Mouse (Mus musculus): ENCODE measurements around the gene Kcnk18. TPM values are rescaled to one million over a fixed set of nuclear protein-coding genes. Genes with fewer than 3 reads are reported as not detected.

Gene Kcnk18
- total RNA-seq, 2 experiments from 2014 or later, result not detected

GRCm38 (mm10) chr19:59228376-59228775 is 9.4 kb downstream of the Kcnk18 start:
- DNase-seq, result no peak

DNA sequence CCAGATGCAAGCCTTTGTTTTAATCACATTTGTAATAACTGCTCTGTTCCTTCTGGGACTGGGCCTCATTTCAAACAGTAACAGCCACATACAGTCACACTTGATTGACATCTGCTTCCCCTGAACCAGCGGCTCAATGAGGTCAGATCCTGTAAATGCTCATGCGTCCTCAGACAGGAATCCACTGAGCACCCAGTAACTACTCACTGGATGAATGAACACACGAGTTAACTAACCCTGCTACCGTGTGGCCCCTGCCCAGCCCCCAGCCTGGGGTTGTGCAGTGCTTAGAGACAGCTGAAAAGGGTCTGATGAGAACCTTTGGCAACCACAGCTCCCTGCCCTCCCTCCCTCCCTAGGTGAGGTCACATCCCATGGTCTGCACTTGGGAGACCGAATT is 13.8 kb downstream of the Kcnk18 start:
- no peak for DNase-seq

GRCm38 (mm10) chr19:59235001-59235400 is 16.0 kb downstream of the Kcnk18 start:
- no peak for DNase-seq

DNA sequence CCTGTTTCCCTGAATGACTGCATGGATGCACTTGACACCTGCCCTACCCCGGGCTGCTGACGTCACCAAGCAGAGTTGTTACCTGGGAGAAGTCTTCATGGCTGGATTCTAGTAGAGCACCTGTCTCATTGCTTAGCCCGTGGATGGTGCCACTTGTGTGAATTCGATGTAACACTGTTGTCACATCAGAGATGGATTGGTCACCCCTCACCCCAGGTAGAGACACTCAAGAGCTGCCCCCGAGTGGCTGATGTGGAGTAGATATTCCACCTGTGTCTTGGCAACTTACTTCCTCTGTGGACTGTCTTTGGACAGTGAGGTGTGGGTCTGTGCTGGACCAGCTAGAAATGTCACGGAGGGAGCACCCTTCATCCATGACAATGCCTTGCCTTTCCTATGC is 17.0 kb downstream of the Kcnk18 start:
- no peak for DNase-seq

DNA sequence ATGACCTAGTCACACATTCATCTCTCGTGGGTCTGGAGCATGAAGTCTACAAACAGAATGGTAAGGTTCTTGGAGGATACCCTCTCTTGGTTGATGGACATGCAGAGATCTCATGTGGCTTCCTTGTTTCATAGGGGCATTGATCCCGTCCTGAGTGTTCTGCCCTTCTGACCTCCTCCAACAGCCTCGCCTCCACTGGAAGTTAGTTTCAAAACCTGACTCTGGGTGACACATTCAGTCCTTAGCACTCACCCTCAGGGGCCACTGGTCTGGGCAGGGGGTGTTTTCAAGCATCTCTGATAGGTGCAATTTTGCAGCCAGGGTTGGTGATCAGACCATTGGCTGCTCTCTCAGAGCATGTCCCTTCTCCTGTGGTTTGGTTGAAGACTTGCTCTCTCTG is 19.6 kb downstream of the Kcnk18 start:
- no peak for DNase-seq

DNA sequence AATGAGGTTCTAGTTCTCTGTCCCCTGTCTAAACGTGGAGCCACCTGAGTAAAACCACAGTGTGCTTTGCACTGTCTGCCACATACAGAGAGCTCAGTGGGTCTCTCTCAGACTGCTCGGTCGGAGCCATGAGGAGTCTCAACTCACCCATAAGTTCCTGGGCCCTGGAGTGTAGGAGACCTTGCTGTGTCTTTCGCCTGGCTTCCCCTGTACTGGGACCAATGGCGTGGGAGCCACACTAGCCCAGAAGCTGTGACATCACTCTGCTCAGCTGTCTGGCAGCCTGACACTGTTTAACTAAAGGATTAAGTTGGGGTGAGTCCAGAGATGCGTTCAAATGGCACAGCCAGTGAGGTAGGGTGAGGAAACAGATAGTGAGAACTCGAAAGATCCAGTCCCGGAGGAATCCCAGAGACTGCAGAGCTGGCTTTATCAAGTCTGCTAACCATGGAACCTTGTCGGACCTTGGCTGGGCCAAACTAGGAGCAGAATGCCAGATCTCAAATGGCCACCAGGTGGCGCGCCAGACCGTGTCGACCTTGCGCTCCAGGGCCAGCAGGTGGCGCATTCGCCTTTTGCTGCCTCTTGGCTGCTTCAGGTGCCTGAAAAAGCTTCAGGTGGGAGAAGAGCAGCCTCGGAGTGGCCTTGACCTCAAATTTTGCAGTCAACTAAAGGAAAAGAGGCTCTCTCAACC is 20.3 kb downstream of the Kcnk18 start:
- DNase-seq, result peak; percentile 91

DNA sequence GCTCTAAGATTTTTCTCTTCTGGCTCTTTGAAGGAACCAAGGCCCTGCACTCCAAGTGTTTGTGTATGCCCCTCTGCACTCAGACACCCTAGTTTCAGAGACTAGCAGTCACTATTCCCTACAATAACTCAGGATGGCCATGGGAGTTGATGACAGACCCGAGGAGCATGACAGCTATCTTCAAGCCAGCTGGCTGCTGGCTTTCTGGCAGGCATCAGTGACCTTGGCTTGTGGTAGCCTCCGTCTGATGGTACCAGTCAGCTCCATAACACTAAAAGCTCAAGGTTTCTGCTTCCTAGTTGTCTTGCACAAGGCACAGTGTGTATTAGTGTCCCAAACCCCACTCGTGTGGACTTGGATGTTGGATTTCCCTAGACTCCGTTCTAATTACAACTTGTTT is 23.0 kb downstream of the Kcnk18 start:
- DNase-seq, result no peak

DNA sequence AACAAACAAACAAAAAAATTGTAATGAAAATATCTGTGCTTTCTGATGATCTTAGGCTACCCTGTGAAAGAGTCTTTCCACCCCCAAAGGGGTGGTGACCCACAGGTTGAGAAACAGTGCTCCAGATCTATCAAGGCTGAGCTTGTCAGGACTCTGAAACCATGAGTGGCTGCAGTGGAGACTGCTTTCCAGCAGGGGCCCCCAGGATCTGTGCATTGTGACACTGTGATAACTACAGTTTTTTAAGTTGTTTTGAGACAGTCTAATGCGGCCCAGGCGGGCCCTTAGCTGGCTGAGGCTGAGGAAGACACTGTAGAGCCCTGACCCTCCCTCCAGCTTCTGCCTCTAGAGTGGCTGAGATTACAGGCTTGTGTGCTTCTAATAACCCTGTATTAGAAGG is 24.0 kb downstream of the Kcnk18 start:
- DNase-seq, result no peak

DNA sequence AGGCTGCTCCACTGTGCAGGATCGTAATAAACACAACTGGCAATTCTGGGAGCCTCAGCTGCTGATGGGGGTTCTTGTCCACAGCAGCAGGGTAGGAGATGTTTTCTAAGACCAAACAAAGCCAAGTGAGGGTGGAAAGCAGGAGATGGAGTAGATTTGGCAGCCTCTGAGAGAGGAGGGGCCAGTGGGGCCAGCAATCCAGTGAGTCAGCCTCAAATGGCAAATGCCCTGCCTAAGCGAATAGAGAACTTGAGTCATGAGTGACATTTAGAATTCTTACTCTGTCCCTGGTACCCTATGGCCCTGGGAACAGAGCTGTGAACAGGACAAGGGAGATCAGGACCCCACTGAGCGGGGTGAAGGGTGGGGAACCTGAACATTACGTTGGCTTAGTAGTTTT is 29.1 kb downstream of the Kcnk18 start:
- no peak for DNase-seq

DNA sequence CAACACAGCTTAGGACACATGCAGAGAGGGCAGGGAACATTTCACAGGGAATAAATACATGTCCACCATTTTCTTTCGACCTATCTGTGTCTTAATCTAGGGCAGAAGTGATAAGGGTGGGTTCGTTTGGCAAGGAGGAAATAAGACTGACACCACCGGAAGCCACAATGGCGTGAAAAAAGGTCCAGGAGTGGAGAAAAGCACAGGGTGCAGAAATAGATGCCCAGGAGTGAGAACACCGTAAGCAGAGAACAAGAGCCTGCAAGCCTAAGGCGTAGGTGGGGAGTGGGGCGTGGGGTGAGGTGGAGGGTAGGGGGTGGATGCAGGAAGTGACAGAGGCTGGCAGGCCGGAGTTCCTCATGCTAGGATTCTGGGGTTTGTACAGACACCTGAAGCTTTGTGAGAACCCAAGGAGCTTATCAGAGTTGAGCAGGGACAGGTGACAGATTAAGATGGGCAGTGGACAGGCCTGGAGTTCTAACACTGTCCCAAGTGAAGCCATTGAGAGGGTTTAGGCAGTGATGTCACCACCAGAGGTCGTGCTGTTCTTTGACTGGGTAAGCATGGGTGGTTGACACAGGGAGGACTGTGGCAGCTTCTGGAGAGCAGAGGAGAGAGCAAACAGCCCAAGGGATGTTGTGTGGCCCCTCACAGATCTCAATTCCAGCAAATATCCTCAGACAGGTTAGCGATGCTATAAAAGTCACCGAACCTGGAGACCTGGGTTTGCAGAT is 29.7 kb downstream of the Kcnk18 start:
- no peak for DNase-seq

- DNase-seq, result no peak
Observed at GRCm38 (mm10) chr19:59252651-59253050, 33.6 kb downstream of the Kcnk18 start.

- DNase-seq, result no peak
Observed at GRCm38 (mm10) chr19:59259633-59260032, 40.6 kb downstream of the Kcnk18 start.

- no peak for DNase-seq
Observed at GRCm38 (mm10) chr19:59260718-59261442, 41.9 kb downstream of the Kcnk18 start, which contains the start of gene Slc18a2. TSS of gene Slc18a2 (plus strand) at chr19:59260896.

GRCm38 (mm10) chr19:59261604-59262003 is 42.6 kb downstream of the Kcnk18 start:
- DNase-seq, result no peak

DNA sequence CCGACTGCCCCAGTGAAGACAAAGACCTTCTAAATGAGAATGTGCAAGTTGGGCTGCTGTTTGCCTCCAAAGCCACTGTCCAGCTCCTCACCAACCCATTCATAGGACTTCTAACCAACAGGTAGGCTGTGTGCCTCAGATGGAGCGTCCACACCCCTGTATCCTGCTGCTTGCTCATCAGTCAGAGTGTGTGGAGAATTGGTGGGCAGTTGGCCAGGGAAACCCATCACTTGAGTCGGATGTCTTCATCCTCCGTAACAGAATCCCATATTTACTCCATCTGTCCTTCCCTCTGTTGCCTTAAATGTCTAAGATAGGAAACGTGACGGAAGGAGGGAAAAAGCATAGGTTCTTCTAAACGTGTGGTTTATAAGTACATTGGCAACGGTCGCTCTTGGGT is 44.2 kb downstream of the Kcnk18 start:
- no peak for DNase-seq

DNA sequence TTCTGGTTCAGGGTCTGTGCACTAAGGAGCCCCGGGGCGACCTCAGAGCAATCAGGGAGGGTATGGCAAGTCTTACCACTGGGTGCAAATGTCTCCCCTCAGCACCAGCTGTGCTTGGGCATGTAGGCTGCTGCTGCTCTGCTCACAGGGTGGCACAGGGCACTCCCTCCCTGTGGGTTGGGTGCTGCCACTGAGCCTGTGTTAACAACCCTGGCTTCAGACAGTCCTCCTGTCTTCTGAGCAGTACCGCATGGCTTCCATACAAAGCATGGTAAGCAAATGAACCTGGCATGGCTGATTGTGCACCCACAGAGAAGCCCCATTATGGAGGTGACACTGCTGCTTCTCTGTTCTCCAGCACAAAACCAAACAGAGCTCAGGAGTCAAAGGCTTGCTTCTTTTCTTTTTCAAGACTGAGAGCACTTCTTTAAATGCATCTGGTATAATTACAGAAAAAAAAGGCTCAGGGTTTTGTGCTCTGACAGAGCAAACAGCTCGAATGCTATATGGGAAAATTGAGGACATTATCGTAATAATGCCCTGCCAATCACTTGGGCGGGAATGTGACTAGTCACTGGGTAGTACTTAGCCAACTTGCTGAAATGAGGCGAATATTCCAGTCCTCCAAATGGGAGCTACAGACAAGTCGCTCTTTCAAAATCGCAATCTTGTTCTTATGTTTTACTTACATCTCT is 46.0 kb downstream of the Kcnk18 start:
- DNase-seq, result no peak

GRCm38 (mm10) chr19:59265907-59266306 is 46.9 kb downstream of the Kcnk18 start:
- no peak for DNase-seq

- DNase-seq, result no peak
Observed at GRCm38 (mm10) chr19:59267417-59267963, 48.5 kb downstream of the Kcnk18 start.

- DNase-seq, result no peak
Observed at GRCm38 (mm10) chr19:59273190-59273589, 54.2 kb downstream of the Kcnk18 start.

- no peak for DNase-seq
Observed at GRCm38 (mm10) chr19:59276354-59276753, 57.3 kb downstream of the Kcnk18 start.

GRCm38 (mm10) chr19:59280841-59281240 is 61.8 kb downstream of the Kcnk18 start:
- no peak for DNase-seq

- no peak for DNase-seq
Observed at GRCm38 (mm10) chr19:59282001-59282400, 63.0 kb downstream of the Kcnk18 start.

Measured in gastrocnemius, postnatal 10 days (tissue).